Mouse (Mus musculus) layer of hippocampus, postnatal 14 days (tissue): ENCODE results near the gene Smc5. TPM values are rescaled to one million over a fixed set of nuclear protein-coding genes. Genes with fewer than 3 reads are reported as not detected.

Source experiments
- DNase-seq, 2 experiments: peaks; one replicate each; pipeline ENCODE4 v3.0.0; 2021 to 2022; ENCODE audit warnings: low spot score in 2 of 2, mixed read lengths in 1 of 2
- long read RNA-seq, 2 experiments: library from polyadenylated mRNA; stranded (forward); transcript quantifications; one replicate each; pipeline ENCODE4 v2.0.0; 2021
- total RNA-seq, 2 experiments: library from RNA; stranded (reverse); gene quantifications; 2 replicates each; pipeline ENCODE4 v1.2.3; 2021

Smc5 gene
- 10 to 100 TPM; 34.3 to 40.1 TPM for total RNA-seq
- long read RNA-seq, experiment 1, full-length matches to known transcripts, result 2 of 10 reads
- long read RNA-seq, experiment 1, partial matches to known transcripts, result 1 of 10 reads
- long read RNA-seq, experiment 1, other reads (novel, unspliced or antisense), result 7 of 10 reads
- long read RNA-seq, experiment 2, partial matches to known transcripts, result 5 of 14 reads
- long read RNA-seq, experiment 2, other reads (novel, unspliced or antisense), result 9 of 14 reads

DNA sequence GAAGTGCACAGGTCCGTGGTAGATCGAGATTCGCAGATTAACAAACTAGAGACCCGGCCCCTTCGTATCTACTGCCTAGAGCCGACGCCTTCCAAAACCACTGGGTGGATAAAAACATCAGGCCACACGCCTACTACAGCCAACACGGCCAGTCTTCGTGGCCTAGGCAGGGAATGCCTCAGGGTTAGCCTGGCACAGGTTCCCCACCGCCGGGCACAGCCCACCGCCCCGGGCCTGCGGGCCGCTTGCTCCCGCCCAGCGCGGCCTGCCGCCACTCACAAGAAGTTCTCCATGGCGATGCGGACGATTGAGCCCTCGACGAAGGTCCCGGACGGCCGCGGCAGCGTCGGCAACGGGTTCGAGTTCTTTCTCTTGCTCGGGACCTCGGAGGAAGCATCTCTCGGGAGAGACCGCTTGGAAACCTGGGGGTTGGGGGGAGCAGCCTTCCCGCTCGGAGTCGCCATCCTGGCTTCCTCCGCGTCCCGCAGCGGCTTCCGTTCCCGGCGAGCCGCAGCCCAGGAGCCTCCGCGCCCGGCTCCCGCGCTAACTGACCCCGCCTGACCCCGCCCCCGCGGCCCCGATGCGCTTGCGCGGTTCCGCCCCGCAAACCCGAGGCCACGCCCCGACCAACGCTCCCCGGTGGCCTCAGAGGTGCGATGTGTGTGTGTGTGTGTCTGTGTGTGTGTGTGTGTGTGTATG is at the start of gene Smc5:
Gene Smc5 (minus strand): TSS at position 543 of the 699 bp plus-strand sequence.
- DNase-seq, result peak; percentile 82 to 84

DNA sequence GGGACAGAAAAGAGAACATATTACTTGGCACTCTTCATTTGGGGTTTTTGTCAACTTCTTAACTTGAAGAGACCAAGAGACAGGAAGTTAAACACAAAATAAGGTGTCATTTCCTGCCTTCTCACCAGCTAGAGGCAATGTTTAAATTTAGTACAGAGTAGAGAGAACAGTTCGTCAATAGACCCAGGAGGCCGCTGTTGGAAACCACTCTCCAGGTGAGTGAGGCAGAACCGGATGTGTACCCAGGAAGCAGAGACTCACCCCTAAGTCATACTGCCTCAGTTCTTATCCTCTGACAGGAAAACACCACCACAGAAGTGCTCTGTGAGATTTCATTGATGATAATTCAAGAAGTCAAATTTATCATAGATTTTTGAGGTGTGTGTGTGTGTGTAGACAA is 49.4 kb upstream of the Smc5 start:
- DNase-seq, result no peak

DNA sequence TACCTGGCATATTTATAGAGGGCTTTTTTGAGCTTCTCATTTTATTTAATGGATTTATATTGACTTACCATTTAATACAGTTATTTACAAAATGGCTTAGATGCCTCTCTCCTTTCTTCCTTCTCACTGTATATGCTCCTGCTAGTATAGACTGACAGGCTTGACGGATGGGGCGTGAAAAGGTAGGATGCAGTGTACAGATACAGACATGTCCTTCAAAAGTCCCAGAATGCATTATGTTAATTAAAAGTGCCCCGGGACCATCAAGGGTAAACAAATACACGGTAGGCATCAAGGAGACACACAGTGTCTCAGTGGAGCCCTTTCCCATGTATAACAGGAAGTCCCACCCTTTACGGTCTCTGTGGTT is 44.3 kb upstream of the Smc5 start:
- DNase-seq, result no peak

DNA sequence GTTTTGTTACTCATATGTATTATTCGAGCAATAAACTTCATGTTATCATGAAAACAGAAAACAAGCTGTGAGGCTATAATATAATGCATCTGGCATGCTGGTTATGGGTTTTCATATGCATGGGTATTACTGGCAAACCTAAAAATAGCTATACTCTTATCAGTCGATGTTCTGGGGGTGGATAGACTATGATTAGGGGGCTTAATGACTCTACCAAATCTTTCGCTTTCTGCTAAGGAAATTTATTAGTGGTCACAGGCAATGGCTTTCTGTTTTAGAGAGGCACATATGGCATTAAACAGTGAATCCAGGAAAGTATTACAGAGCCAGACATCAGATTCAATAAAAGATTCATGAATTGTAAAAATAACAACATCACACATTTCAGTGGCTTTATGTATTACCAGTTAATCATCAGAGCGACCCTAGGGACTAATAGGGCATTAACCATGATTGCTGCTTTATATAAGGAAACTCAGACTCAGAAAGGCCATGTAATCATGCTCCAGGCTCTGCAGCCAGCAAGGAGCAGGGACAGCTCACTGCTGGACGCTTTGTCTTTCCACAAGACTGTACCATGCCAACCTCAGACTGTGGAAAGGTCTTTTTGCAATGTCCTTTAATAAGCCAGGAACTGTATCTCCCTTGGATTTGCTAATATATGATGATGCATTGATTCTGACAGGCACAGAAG is 43.7 kb upstream of the Smc5 start:
- DNase-seq, result no peak

DNA sequence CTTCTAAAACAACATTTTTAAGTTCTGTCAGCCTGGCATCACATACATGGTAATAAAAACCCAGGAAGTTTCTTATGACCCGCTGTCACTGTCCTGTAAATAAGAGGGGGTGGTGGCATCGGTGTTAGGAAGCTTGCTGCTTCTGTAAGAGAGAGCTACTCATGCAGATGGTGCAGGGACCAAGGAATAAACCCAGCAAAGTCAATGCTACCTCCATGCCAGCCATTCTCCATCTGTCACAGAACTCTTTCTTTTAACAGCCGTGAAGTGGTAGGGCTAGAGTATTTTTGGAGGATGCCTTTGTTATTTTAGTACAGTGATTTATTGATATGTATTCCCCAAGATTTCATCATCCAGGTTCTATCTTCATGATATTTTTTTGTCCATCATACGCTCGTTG is 43.2 kb upstream of the Smc5 start:
- peak in 1 of 2 experiments; percentile 37 for DNase-seq

DNA sequence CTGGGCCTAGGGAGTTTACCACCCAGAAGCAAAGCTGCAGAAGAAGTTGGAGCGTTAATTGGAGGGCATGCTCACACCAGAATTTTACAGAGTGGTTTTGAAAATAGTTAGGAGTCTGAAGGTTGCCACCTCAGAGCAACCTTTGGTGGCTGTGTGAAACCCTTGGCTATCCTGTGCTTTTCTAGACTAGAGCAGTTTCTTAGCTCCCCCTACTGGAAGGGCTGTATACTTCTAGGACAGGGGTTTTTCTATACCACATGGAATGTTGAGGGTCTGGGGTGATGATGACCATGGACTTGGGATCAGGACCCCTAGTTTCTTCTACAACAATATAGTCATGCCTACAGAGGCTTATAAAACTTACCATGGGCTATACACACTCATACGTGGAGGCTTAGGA is 36.3 kb upstream of the Smc5 start:
- no peak for DNase-seq

GRCm38 (mm10) chr19:23306671-23307070 is 33.0 kb upstream of the Smc5 start:
- no peak for DNase-seq

DNA sequence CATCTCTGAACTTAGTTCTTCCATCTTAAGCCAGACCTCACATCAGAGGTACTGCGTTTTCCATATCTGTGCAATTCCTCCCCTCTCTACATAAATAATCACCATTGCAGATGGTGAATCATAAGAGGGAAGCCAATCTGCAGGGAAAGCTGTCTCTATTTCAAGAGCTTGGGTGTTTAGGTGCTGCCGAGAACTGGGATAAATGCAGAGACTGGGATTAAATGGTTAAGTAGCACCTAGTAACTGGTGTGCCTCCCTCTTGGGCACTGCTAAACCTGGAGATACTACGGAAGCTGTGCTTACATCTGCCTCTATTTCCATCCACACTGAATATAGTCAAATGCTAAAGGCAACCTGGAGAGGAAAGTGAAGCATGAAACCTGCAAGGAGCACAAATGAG is 26.3 kb upstream of the Smc5 start:
- peak in 1 of 2 experiments; percentile 17 for DNase-seq

GRCm38 (mm10) chr19:23298917-23299316 is 25.2 kb upstream of the Smc5 start:
- peak in 1 of 2 experiments; percentile 16 for DNase-seq

- no peak for DNase-seq
These were observed 23.5 kb upstream of the Smc5 start for GRCm38 (mm10) chr19:23297191-23297590.

DNA sequence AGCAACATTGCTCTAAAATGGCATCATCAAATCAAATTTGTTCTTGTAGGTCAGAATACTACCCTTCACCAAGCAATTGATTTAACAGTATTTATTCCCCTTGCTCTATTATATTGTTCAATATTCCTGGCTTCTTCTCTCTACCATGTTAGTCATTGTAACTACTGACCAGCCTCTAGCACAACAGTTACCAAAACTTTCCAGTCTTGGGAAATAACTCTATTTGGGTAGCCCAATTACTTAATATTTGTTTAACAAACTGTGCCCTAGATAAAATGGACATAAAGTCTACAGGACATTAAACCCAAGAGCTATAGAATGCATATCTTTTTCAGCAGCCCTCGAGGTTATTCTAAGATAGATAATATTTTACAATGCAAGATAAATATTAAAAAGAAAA is 15.6 kb upstream of the Smc5 start:
- no peak for DNase-seq

GRCm38 (mm10) chr19:23281911-23282660 is 8.4 kb upstream of the Smc5 start:
- DNase-seq, result no peak

DNA sequence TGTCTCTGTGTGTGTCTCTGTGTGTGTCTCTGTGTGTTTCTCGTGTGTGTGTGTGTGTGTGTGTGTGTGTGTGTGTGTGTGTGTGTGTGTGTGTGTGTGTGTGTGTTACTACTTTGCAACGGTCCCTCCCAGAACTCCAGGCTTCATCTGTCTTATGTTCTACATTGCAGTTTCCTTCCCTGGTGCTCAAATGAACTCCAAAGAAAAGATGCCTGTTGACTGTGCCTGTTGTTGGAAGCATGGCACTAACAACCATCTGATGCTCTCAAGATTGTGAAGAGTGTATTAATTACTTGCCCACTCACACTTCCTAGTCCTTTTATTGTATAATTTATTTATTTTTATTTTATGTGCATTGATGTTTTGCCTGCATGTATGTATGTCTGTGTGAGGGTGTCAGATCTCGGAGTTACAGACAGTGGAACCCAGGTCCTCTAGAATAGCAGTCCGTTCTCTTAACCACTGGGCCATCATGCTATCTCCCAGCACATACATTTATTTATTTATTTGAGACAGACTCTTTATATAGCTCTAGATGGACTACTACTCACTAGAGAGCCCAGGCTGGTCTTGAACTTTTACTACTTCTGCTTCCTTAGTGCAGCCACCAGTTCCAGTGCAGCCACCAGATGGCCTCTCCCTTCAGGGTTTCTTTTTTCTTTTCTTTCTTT is 492 bp upstream of the Smc5 start:
- no peak for DNase-seq

- no peak for DNase-seq
These were observed 16.9 kb downstream of the Smc5 start for GRCm38 (mm10) chr19:23256771-23257170.

- no peak for DNase-seq
These were observed 27.2 kb downstream of the Smc5 start for GRCm38 (mm10) chr19:23246473-23246872.

- DNase-seq, result peak; percentile 28 to 79
These were observed 48.6 kb downstream of the Smc5 start for GRCm38 (mm10) chr19:23225065-23225464.

- DNase-seq, result peak; percentile 30 to 76
These were observed 59.4 kb downstream of the Smc5 start for GRCm38 (mm10) chr19:23214326-23214725.

DNA sequence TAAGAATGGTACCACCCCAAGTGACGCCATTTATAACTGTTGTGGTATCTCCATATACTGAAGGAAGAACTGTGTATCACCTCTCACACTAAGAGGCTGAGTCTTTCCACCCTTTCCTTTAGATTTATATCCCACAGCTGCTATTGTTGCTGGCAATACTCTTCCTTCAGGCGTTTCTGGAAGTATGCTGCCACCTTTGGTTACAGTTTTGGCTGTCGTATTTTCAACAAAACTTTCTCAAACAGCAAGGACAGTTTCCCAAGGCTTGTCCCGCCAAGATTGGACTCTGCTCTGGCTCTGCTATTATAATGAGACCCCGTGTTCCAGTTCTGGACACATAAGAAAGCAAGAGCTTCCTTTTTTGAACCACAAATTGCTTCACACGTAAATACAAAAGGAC is 62.4 kb downstream of the Smc5 start:
- no peak for DNase-seq

- DNase-seq, result no peak
These were observed 70.1 kb downstream of the Smc5 start for GRCm38 (mm10) chr19:23203505-23204053.

DNA sequence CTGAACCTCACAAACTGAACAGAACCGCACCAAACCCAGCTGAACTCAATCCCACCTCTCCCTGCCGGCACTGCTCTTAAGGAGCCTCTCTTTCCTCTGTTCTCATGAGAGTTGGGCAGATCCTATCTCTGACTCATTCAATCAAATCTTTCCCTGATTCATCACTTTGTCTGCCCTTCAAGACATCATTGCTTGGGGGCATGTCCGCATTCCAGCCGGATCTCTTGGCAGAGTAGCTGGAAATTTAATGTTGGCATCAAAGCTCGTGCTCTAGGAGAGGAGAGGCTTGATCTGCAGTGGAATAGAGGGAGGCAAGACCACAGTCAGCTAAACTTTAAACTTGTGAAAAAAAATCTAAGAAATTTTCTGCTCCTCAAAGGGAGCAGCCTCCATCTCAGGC is 71.6 kb downstream of the Smc5 start:
- DNase-seq, result no peak

DNA sequence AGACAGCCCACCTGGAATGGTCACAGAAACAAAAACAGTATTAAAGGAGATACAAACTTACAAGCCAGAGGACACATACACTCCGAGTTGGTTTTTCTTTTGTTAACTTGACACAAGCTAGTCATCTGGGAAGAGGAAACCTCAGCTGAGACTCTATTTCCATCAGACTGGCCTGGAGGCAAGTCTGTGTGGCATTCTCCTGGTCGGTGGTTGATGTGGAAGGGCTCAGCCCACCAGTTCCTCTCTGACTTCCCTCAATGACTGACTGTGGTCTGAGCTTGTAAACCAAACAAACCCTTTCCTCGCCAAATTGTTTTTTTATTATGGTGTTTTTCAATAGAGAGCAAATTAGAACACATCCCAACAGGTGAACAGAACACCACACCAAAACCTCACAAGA is 80.6 kb downstream of the Smc5 start:
- DNase-seq, result no peak
